Mouse (Mus musculus): ENCODE results near the gene Adora2a.

The Adora2a gene

DNA sequence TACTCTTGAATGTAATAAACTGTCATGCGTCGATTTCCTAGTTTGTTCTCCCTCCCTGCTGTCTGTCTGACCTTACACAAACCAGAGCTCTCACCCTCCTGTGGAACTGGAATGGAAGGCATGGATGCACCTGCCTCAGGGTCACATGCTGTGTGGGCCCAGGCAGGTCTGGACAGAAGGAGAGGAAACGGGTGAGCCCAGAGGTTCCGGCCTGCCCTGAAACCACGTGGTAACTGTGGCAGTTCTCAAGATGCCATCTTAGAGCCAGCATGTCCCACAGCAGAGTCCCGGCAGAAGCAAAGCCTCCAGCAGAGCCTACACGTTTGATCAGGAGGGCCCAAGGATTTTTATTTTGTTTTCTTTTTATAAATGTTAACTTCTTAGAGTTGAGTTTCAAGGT, 4.3 kb upstream of the Adora2a start:
- no peak for DNase-seq (ENCODE audit: low read depth, low spot score)

- DNase-seq (ENCODE audit: low read depth, low spot score), result no peak
Observed at GRCm38 (mm10) chr10:75314190-75314980, 2.3 kb upstream of the Adora2a start.

- DNase-seq (ENCODE audit: low read depth, low spot score), result no peak
Observed at GRCm38 (mm10) chr10:75315756-75316155, 921 bp upstream of the Adora2a start.

- peak; percentile 76 for DNase-seq (ENCODE audit: low read depth, low spot score)
Observed at GRCm38 (mm10) chr10:75316472-75316871, 205 bp upstream of the Adora2a start.

DNA sequence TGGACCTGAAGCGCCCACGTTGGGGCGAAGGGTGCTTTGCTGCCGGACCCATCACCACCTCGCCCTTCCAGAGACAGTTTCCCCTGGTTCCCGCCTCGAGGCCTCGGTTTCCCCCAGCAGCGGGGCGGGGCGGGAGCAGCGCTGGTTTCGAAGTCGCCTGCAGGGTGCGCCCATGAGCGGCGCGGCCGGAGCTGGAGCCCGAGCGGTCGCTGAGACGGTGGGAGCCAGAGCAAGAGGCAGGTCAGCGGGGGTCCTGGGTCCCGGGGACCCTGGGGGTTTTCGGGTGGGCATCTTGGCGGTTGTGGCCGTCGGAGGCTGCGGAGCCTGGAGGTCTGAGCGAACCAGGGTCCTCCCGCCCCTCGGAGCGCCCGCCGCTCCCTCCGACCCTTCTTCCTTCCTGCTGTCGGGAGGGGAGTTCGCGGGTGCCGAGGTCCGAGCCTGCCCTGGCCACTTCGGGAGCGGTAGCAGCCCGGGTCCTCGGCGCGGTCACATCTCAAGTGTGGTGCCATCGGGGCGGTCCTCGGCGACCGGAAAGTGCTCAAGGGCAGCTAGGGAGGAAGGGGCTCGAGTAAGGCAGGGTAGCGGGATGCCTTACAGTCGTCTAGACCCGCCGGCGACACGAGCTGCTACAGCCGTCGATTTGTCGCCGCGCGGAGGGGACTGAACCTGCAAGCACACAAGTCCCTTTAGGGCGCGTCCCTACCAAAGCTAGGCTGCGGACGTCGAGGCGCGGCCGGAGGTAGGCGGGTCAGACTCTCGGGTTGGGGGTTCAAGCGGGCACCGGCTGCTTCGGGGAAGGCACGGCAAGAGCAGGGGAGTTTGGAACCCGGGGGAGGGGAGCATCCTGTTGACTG, 458 bp downstream of the Adora2a start:
- DNase-seq (ENCODE audit: low read depth, low spot score), result peak; percentile 85

DNA sequence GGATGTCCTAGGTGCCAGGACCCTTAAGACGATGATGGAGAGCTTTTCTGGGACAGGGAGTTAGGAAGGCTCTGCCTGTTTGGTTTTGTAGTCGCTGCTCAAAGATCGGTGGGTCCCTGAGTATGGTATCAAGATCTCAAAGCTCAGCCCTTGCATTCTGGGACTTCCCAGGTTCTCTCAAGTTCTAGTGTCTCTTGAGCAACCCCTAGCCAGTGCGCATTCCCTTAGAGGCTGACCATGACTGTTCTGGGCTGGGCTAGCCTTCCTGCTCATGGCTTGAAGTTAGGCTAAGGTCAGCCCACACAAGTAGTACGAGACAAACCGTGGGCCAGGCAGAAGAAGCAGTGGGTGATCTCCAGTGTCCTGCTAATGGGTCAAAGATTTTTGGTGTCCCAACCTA, 1.5 kb downstream of the Adora2a start:
- no peak for DNase-seq (ENCODE audit: low read depth, low spot score)

DNA sequence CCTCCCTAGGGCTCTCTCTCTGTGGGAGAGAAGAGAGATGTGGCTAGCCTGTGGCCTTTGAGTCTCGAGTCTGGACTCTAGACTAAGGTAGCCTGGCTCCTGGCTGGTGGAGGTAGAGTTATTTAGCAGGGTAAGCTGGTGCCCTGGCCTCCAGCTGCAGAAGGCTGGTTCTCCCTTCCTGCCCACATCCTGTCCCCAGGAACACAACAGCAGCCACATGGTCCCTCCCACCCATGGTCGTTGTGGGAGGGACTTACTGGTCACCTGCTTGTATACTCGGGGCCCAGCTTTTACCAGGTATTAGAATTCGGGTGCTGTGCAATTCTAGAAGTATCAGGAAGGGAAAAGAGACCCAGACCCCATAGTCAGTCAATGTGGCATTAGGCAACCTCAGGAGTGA, 3.6 kb downstream of the Adora2a start:
- peak; percentile 81 for DNase-seq (ENCODE audit: low read depth, low spot score)

- no peak for DNase-seq (ENCODE audit: low read depth, low spot score)
Observed at GRCm38 (mm10) chr10:75322966-75323365, 6.3 kb downstream of the Adora2a start.

- no peak for DNase-seq (ENCODE audit: low read depth, low spot score)
Observed at GRCm38 (mm10) chr10:75323986-75324385, 7.3 kb downstream of the Adora2a start.

DNA sequence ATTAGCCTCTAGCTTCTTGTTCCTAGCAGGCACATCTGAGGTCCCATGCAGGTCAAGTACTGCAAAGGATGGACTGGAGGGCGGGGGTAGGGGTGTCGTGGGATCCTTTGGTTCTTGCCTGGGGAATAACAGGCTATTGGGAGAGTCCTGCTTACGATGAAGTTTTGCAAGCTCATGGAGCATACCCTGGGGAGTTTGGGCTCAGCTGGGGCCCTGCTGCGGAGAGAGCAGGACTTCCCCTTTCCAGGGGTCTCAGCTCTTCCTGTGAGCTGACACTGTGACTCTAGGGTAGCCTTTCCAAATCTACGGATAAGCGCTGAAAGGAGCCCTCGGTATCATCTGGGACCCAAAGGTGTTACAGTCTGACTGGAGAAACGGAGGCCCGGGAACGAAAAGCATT, 7.7 kb downstream of the Adora2a start:
- no peak for DNase-seq (ENCODE audit: low read depth, low spot score)

DNA sequence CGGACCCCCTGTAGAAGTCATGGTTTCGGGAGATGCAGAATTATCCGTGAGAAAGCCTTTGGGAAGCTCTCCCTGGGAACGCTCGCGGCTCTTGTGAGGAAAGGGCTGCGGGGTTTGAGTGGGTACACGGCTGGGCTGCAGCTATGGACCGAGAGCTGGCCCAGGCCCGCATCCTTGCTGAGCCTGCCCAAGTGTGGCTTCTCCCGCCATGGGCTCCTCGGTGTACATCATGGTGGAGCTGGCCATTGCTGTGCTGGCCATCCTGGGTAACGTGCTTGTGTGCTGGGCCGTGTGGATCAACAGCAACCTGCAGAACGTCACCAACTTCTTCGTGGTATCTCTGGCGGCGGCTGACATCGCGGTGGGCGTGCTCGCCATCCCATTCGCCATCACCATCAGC, 9.1 kb downstream of the Adora2a start:
- DNase-seq (ENCODE audit: low read depth, low spot score), result no peak

GRCm38 (mm10) chr10:75326553-75326952, 9.9 kb downstream of the Adora2a start:
- DNase-seq (ENCODE audit: low read depth, low spot score), result peak; percentile 85

DNA sequence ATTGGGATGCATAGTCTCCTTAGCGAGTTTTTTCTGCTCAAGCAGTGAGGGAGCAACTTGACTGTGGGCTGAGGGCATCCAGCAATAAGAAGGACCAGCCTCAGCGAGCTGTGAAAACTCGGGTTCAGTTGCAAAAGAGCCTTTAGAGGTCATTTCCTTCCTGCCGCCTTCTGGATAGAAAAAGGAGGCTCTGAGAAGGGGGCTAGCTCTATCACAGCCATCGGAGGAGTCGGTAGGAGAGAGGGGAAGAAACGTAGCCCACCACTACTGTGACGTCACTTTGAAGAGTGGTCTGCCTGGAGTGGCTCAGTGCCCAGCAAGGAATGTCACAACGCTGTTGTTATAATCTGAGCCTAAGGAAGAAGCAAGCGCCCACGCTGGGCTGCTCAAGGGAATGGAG, 10.4 kb downstream of the Adora2a start:
- DNase-seq (ENCODE audit: low read depth, low spot score), result no peak

DNA sequence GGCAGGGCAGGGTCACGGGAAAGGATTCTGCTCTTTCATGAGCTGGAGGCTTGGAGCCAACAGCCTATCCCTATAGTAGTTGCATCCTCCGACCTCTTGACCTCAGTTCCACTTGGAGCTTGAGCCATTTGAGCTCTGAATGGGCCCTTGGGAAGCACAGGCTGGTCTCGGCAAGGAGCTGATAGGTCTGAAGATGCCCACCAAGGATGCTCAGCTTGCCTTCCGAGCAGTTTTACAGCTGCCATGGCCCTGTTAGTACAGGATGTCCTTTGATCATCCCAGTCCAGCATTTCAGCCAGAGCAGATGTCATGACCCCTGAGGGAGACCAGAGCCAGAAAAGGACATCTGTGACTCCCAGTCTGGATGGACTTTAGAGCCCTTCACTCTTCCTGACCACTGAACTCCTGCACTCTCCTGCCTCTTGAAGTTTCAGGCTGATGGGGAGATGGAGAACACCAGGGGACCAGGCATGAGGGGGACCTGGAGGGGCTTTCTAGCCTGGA, 11.6 kb downstream of the Adora2a start:
- DNase-seq (ENCODE audit: low read depth, low spot score), result no peak

DNA sequence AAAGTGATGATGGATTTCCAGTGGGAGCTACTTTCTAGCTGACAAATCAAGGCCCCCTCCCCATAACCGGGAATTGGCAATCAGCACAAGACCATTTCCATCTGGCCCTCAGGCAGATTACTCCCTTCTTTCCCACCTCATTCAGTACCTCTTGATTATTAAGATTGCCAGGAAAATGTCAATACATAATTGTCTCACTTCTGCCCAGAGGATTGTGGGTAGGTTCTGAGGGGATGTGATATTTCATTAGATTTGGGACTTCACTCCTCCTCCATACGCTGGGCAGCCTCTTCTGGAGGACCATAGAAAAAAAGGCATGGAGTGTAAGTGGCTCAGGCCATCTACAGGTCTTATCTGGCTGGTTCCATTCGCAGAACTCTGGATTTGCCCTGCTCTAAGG, 15.6 kb downstream of the Adora2a start:
- no peak for DNase-seq (ENCODE audit: low read depth, low spot score)

DNA sequence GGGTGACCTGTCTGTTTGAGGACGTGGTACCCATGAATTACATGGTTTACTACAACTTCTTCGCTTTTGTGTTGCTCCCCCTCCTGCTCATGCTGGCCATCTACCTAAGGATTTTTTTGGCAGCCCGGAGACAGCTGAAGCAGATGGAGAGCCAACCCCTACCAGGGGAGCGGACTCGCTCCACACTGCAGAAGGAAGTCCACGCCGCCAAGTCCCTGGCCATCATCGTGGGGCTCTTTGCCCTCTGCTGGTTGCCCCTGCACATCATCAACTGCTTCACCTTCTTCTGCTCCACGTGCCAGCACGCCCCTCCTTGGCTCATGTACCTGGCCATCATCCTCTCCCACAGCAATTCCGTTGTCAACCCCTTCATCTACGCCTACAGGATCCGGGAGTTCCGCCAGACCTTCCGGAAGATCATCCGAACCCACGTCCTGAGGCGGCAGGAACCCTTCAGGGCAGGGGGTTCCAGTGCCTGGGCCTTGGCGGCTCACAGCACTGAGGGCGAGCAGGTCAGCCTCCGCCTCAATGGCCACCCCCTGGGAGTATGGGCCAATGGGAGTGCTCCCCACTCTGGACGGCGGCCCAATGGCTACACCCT, 16.6 kb downstream of the Adora2a start:
- no peak for DNase-seq (ENCODE audit: low read depth, low spot score)

GRCm38 (mm10) chr10:75334175-75334574, 17.5 kb downstream of the Adora2a start:
- no peak for DNase-seq (ENCODE audit: low read depth, low spot score)

DNA sequence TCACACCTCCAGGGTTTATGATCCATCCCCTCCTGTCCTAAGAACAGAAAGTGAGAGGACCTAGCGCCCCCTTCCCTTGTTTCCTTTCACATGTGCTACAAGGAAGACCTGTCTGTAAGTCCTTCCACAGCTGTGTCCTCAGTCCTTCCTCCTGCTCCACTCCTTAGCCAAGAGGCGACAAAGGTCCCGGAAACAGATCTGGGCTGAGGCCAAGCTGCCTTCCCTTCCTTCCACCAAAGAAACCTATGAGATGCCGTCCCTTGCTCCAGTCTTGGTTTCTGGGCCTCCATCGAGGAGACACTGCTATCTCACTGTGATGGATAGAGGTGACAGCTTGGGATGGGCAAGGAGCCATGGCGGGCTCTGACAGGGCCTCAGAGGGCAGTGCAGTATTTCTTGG, 18.4 kb downstream of the Adora2a start:
- no peak for DNase-seq (ENCODE audit: low read depth, low spot score)

- DNase-seq (ENCODE audit: low read depth, low spot score), result no peak
Observed at GRCm38 (mm10) chr10:75337231-75337630, 20.6 kb downstream of the Adora2a start.

- DNase-seq (ENCODE audit: low read depth, low spot score), result no peak
Observed at GRCm38 (mm10) chr10:75338852-75339251, 22.2 kb downstream of the Adora2a start.

DNA sequence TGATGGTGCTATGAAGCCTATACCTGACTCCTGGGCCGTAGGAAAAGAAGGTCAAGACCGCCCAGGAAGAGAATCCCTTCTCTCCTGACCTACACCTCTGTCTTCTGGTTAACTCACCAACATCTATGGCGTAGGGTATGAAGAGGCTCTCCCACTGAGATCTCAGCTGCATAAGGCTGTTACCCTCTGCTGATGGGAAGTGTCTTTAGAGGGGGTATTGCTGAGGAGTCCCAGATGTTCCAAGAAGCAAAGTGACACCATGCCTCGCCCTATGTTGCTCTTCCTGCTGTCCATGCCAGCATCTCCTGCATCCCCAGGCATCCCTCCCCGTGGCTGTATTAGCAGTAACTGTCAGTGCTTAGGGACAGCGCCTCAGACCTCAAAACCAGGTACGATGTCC, 22.7 kb downstream of the Adora2a start:
- no peak for DNase-seq (ENCODE audit: low read depth, low spot score)

GRCm38 (mm10) chr10:75341936-75342335, 25.3 kb downstream of the Adora2a start:
- no peak for DNase-seq (ENCODE audit: low read depth, low spot score)

Measured in CD4-positive, CD25-positive, alpha-beta regulatory T cell, adult 2 months (primary cell).